Mouse (Mus musculus) liver, postnatal 0 days (tissue): Measurements from ENCODE around the gene Bend3.

ENCODE experiments used
- CTCF ChIP-seq: sonication (generic); IDR thresholded peaks from 2 replicates; pipeline ENCODE4 v1.5.1; 2016; ENCODE audit warnings: antibody characterized with exemption, low read depth
- EP300 ChIP-seq: IDR thresholded peaks from 2 replicates; pipeline ENCODE4 v1.6.1; 2016; ENCODE audit warnings: antibody characterized with exemption, low read depth, mild to moderate bottlenecking

- TF ChIP-seq EP300 = no peak
- TF ChIP-seq CTCF = no peak
Observed at GRCm38 (mm10) chr10:43454219-43454618, 24.4 kb upstream of the Bend3 start.
